Mouse (Mus musculus): ENCODE results near the gene Arhgef25. TPM values are rescaled to one million over a fixed set of nuclear protein-coding genes. Genes with fewer than 3 reads are reported as not detected.
A peak's percentile ranks its signal among the peaks of the same experiment; 100 is the strongest.
"Not testable (repeated sequence)": the region's sequence is repeated elsewhere in the genome, so short reads cannot be mapped to it uniquely, and the experiment has no call there.

Arhgef25 gene
- polyA plus RNA-seq, 1 experiment from 2014 or later: 30.1 TPM

GRCm38 (mm10) chr10:127164631-127165353 lies 25.1 kb downstream of the Arhgef25 start, which contains the start of gene B4galnt1:
B4galnt1 (plus strand) TSS chr10:127165225.
- Histone ChIP-seq H3K36me3 (ENCODE audit: control insufficient read depth, insufficient read depth, low read length) (no peaks in the 10 kb centered on the region), H3K4me2 (replicated peaks; ENCODE audit: low read depth, low read length) (peak within 1 kb of the TSS; percentile 99), H3K27ac (ENCODE audit: low read depth, low read length) (peak within 1 kb of the TSS; percentile 53), H3K4me1 (replicated peaks; ENCODE audit: control insufficient read depth, insufficient read depth, low read length) (peaks cover 1% of the 10 kb centered on the region), H3K4me3 (ENCODE audit: low read depth, low read length) (peak within 1 kb of the TSS; percentile 59), H3K9me3 (ENCODE audit: control insufficient read depth, low read length) (no peaks in the 10 kb centered on the region), H3K27me3 (ENCODE audit: control insufficient read depth, insufficient read depth, low read length) (peaks cover 43% of the 10 kb centered on the region), H3K9ac (ENCODE audit: low read depth, low read length) (peak within 1 kb of the TSS; percentile 80)
- WGBS: 2% methylated on average over 37 of the region's 52 CpGs
- peak; percentile 91 for ATAC-seq (ENCODE audit: low FRiP score)
- DNase-seq (ENCODE audit: low spot score): peak; percentile 93

GRCm38 (mm10) chr10:127164190-127164589 lies 25.7 kb downstream of the Arhgef25 start:
- ATAC-seq (ENCODE audit: low FRiP score) (no peak), DNase-seq (ENCODE audit: low spot score) (no peak)
- Histone ChIP-seq H3K27me3 (ENCODE audit: control insufficient read depth, insufficient read depth, low read length) (peaks cover 37% of the 10 kb centered on the region), H3K36me3 (ENCODE audit: control insufficient read depth, insufficient read depth, low read length) (no peaks in the 10 kb centered on the region), H3K27ac (ENCODE audit: low read depth, low read length) (no peak overlapping the region), H3K4me1 (replicated peaks; ENCODE audit: control insufficient read depth, insufficient read depth, low read length) (no peaks in the 10 kb centered on the region; the same call in 1 of the 2 replicates), H3K9ac (ENCODE audit: low read depth, low read length) (no peak overlapping the region), H3K4me3 (ENCODE audit: low read depth, low read length) (no peak overlapping the region), H3K9me3 (ENCODE audit: control insufficient read depth, low read length) (no peaks in the 10 kb centered on the region), H3K4me2 (replicated peaks; ENCODE audit: low read depth, low read length) (no peak overlapping the region)
- WGBS: 91% methylated on average over 4 of the region's 4 CpGs

- not testable (repeated sequence) for DNase-seq (ENCODE audit: low spot score); H3K27ac ChIP-seq (ENCODE audit: low read depth, low read length); H3K36me3 ChIP-seq (ENCODE audit: control insufficient read depth, insufficient read depth, low read length); H3K9ac ChIP-seq (ENCODE audit: low read depth, low read length); H3K4me2 ChIP-seq (replicated peaks; ENCODE audit: low read depth, low read length); H3K4me3 ChIP-seq (ENCODE audit: low read depth, low read length); H3K4me1 ChIP-seq (replicated peaks; ENCODE audit: control insufficient read depth, insufficient read depth, low read length); H3K9me3 ChIP-seq (ENCODE audit: control insufficient read depth, low read length); ATAC-seq (ENCODE audit: low FRiP score)
- 61% methylated on average over 7 of the region's 7 CpGs for WGBS
- H3K27me3 ChIP-seq (ENCODE audit: control insufficient read depth, insufficient read depth, low read length): peaks cover 26% of the 10 kb centered on the region
These were observed 27.1 kb downstream of the Arhgef25 start for GRCm38 (mm10) chr10:127162771-127163261.

GRCm38 (mm10) chr10:127160728-127161127 lies 29.2 kb downstream of the Arhgef25 start:
- DNase-seq (ENCODE audit: low spot score) (no peak), ATAC-seq (ENCODE audit: low FRiP score) (no peak)
- no peak overlapping the region for H3K9ac ChIP-seq (ENCODE audit: low read depth, low read length)
- H3K4me1 ChIP-seq (replicated peaks; ENCODE audit: control insufficient read depth, insufficient read depth, low read length): no peaks in the 10 kb centered on the region; the same call in 1 of the 2 replicates
- no peak overlapping the region for H3K4me2 ChIP-seq (replicated peaks; ENCODE audit: low read depth, low read length)
- H3K4me3 ChIP-seq (ENCODE audit: low read depth, low read length): no peak overlapping the region
- no peaks in the 10 kb centered on the region for H3K36me3 ChIP-seq (ENCODE audit: control insufficient read depth, insufficient read depth, low read length)
- WGBS: 76% methylated on average over 3 of the region's 3 CpGs
- no peak overlapping the region for H3K27ac ChIP-seq (ENCODE audit: low read depth, low read length)
- no peaks in the 10 kb centered on the region for H3K9me3 ChIP-seq (ENCODE audit: control insufficient read depth, low read length)
- peaks cover 6% of the 10 kb centered on the region for H3K27me3 ChIP-seq (ENCODE audit: control insufficient read depth, insufficient read depth, low read length)

GRCm38 (mm10) chr10:127160081-127160480 lies 29.8 kb downstream of the Arhgef25 start:
- WGBS: 87% methylated on average over 9 of the region's 9 CpGs
- Histone ChIP-seq H3K9ac (ENCODE audit: low read depth, low read length) (no peak overlapping the region), H3K36me3 (ENCODE audit: control insufficient read depth, insufficient read depth, low read length) (no peaks in the 10 kb centered on the region), H3K4me3 (ENCODE audit: low read depth, low read length) (no peak overlapping the region), H3K9me3 (ENCODE audit: control insufficient read depth, low read length) (no peaks in the 10 kb centered on the region), H3K27me3 (ENCODE audit: control insufficient read depth, insufficient read depth, low read length) (no peaks in the 10 kb centered on the region; the same call in 1 of the 2 replicates), H3K4me2 (replicated peaks; ENCODE audit: low read depth, low read length) (no peak overlapping the region), H3K4me1 (replicated peaks; ENCODE audit: control insufficient read depth, insufficient read depth, low read length) (no peaks in the 10 kb centered on the region), H3K27ac (ENCODE audit: low read depth, low read length) (no peak overlapping the region)
- DNase-seq (ENCODE audit: low spot score): no peak
- ATAC-seq (ENCODE audit: low FRiP score): no peak

- H3K36me3 ChIP-seq (ENCODE audit: control insufficient read depth, insufficient read depth, low read length): no peaks in the 10 kb centered on the region
- WGBS: 73% methylated on average over 3 of the region's 3 CpGs
These were observed 31.4 kb downstream of the Arhgef25 start for GRCm38 (mm10) chr10:127158471-127158870.

GRCm38 (mm10) chr10:127156511-127156910 lies 33.4 kb downstream of the Arhgef25 start:
- Histone ChIP-seq H3K4me3 (ENCODE audit: low read depth, low read length) (no peak overlapping the region), H3K9me3 (ENCODE audit: control insufficient read depth, low read length) (no peaks in the 10 kb centered on the region), H3K36me3 (ENCODE audit: control insufficient read depth, insufficient read depth, low read length) (no peaks in the 10 kb centered on the region), H3K9ac (ENCODE audit: low read depth, low read length) (no peak overlapping the region), H3K27ac (ENCODE audit: low read depth, low read length) (no peak overlapping the region), H3K27me3 (ENCODE audit: control insufficient read depth, insufficient read depth, low read length) (no peaks in the 10 kb centered on the region), H3K4me1 (replicated peaks; ENCODE audit: control insufficient read depth, insufficient read depth, low read length) (no peaks in the 10 kb centered on the region), H3K4me2 (replicated peaks; ENCODE audit: low read depth, low read length) (no peak overlapping the region)
- WGBS: 86% methylated on average over 1 of the region's 1 CpGs
- ATAC-seq (ENCODE audit: low FRiP score): no peak
- no peak for DNase-seq (ENCODE audit: low spot score)

More at GRCm38 (mm10) chr10:127158471-127158870, 31.4 kb downstream of the Arhgef25 start:
- Histone ChIP-seq H3K9ac (ENCODE audit: low read depth, low read length) (no peak overlapping the region), H3K27me3 (ENCODE audit: control insufficient read depth, insufficient read depth, low read length) (no peaks in the 10 kb centered on the region), H3K4me1 (replicated peaks; ENCODE audit: control insufficient read depth, insufficient read depth, low read length) (no peaks in the 10 kb centered on the region), H3K9me3 (ENCODE audit: control insufficient read depth, low read length) (no peaks in the 10 kb centered on the region), H3K27ac (ENCODE audit: low read depth, low read length) (no peak overlapping the region), H3K4me3 (ENCODE audit: low read depth, low read length) (no peak overlapping the region), H3K4me2 (replicated peaks; ENCODE audit: low read depth, low read length) (no peak overlapping the region)
- ATAC-seq (ENCODE audit: low FRiP score) (no peak), DNase-seq (ENCODE audit: low spot score) (no peak)

GRCm38 (mm10) chr10:127156089-127156488 lies 33.8 kb downstream of the Arhgef25 start:
- Histone ChIP-seq H3K27ac (ENCODE audit: low read depth, low read length) (no peak overlapping the region), H3K9ac (ENCODE audit: low read depth, low read length) (no peak overlapping the region), H3K36me3 (ENCODE audit: control insufficient read depth, insufficient read depth, low read length) (no peaks in the 10 kb centered on the region), H3K9me3 (ENCODE audit: control insufficient read depth, low read length) (no peaks in the 10 kb centered on the region), H3K4me3 (ENCODE audit: low read depth, low read length) (no peak overlapping the region), H3K4me1 (replicated peaks; ENCODE audit: control insufficient read depth, insufficient read depth, low read length) (no peaks in the 10 kb centered on the region), H3K27me3 (ENCODE audit: control insufficient read depth, insufficient read depth, low read length) (no peaks in the 10 kb centered on the region), H3K4me2 (replicated peaks; ENCODE audit: low read depth, low read length) (no peak overlapping the region)
- DNase-seq (ENCODE audit: low spot score) (no peak), ATAC-seq (ENCODE audit: low FRiP score) (no peak)
- WGBS: 86% methylated on average over 1 of the region's 1 CpGs

GRCm38 (mm10) chr10:127154652-127155051 lies 35.2 kb downstream of the Arhgef25 start:
- no peaks in the 10 kb centered on the region for H3K9me3 ChIP-seq (ENCODE audit: control insufficient read depth, low read length)
- WGBS: 82% methylated on average over 5 of the region's 5 CpGs
- no peaks in the 10 kb centered on the region for H3K36me3 ChIP-seq (ENCODE audit: control insufficient read depth, insufficient read depth, low read length)
- no peaks in the 10 kb centered on the region for H3K27me3 ChIP-seq (ENCODE audit: control insufficient read depth, insufficient read depth, low read length)
- no peak overlapping the region for H3K4me3 ChIP-seq (ENCODE audit: low read depth, low read length)
- no peak overlapping the region for H3K4me2 ChIP-seq (replicated peaks; ENCODE audit: low read depth, low read length)
- DNase-seq (ENCODE audit: low spot score) (no peak), ATAC-seq (ENCODE audit: low FRiP score) (no peak)
- no peak overlapping the region for H3K9ac ChIP-seq (ENCODE audit: low read depth, low read length)
- no peak overlapping the region for H3K27ac ChIP-seq (ENCODE audit: low read depth, low read length)
- no peaks in the 10 kb centered on the region for H3K4me1 ChIP-seq (replicated peaks; ENCODE audit: control insufficient read depth, insufficient read depth, low read length)
